Mouse (Mus musculus) right cerebral cortex, adult 18-20 months (tissue): Measurements from ENCODE around the gene Trim29.

ENCODE experiments used
- DNase-seq: peaks from one replicate; pipeline ENCODE4 v3.0.0; 2022; ENCODE audit warnings: mixed read lengths

Gene Trim29

GRCm38 (mm10) chr9:43310538-43310937 lies at the start of gene Trim29:
Gene Trim29 (plus strand): TSS chr9:43310848.
- DNase-seq = no peak

- no peak for DNase-seq
These were observed 49.3 kb upstream of the Trim29 start for GRCm38 (mm10) chr9:43261124-43261907.

- DNase-seq = peak; percentile 20
These were observed 48.7 kb upstream of the Trim29 start for GRCm38 (mm10) chr9:43261941-43262340.

- no peak for DNase-seq
These were observed 48.3 kb upstream of the Trim29 start for GRCm38 (mm10) chr9:43262390-43262789.

GRCm38 (mm10) chr9:43262811-43263550 lies 47.7 kb upstream of the Trim29 start:
- DNase-seq = no peak

- no peak for DNase-seq
These were observed 46.6 kb upstream of the Trim29 start for GRCm38 (mm10) chr9:43263946-43264451.

- DNase-seq = no peak
These were observed 45.5 kb upstream of the Trim29 start for GRCm38 (mm10) chr9:43265194-43265593.

- DNase-seq = no peak
These were observed 43.3 kb upstream of the Trim29 start for GRCm38 (mm10) chr9:43267357-43267756.

GRCm38 (mm10) chr9:43269166-43269565 lies 41.5 kb upstream of the Trim29 start:
- DNase-seq = peak; percentile 39

- DNase-seq = peak; percentile 39
These were observed 39.9 kb upstream of the Trim29 start for GRCm38 (mm10) chr9:43270723-43271252.

GRCm38 (mm10) chr9:43271761-43272518 lies 38.7 kb upstream of the Trim29 start:
- peak; percentile 31 for DNase-seq

- DNase-seq = no peak
These were observed 36.9 kb upstream of the Trim29 start for GRCm38 (mm10) chr9:43273735-43274134.

GRCm38 (mm10) chr9:43284284-43284683 lies 26.4 kb upstream of the Trim29 start:
- DNase-seq = peak; percentile 80

- no peak for DNase-seq
These were observed 25.4 kb upstream of the Trim29 start for GRCm38 (mm10) chr9:43285281-43285680.

GRCm38 (mm10) chr9:43286870-43287269 lies 23.8 kb upstream of the Trim29 start:
- DNase-seq = peak; percentile 48

GRCm38 (mm10) chr9:43293058-43293457 lies 17.6 kb upstream of the Trim29 start:
- DNase-seq = no peak

GRCm38 (mm10) chr9:43300394-43300793 lies 10.3 kb upstream of the Trim29 start:
- peak; percentile 62 for DNase-seq

GRCm38 (mm10) chr9:43302989-43303388 lies 7.7 kb upstream of the Trim29 start:
- no peak for DNase-seq

GRCm38 (mm10) chr9:43305882-43306281 lies 4.8 kb upstream of the Trim29 start:
- DNase-seq = no peak

- DNase-seq = no peak
These were observed 1.4 kb upstream of the Trim29 start for GRCm38 (mm10) chr9:43309087-43309872.

GRCm38 (mm10) chr9:43312190-43312589 lies 1.5 kb downstream of the Trim29 start:
- peak; percentile 32 for DNase-seq

GRCm38 (mm10) chr9:43313805-43314204 lies 3.2 kb downstream of the Trim29 start:
- DNase-seq = no peak
